Mouse (Mus musculus) lung, adult 2 months (tissue): ENCODE measurements around the gene Shroom3. TPM values are rescaled to one million over a fixed set of nuclear protein-coding genes. Genes with fewer than 3 reads are reported as not detected.

Experiments
- DNase-seq: peaks from one replicate; pipeline ENCODE4 v3.0.0; 2022
- H3K4me1 ChIP-seq: fragments of 200-500 bp; 2 replicates; pipeline ENCODE4 v1.6.1; 2011; ENCODE audit warnings: low read length; ENCODE audit not compliant: control insufficient read depth, insufficient read depth
- H3K4me3 ChIP-seq: fragments of 200-500 bp; replicated peaks from 2 replicates; pipeline ENCODE3; 2011; ENCODE audit warnings: low read depth, mild to moderate bottlenecking, control low read depth, low read length; ENCODE audit errors: extremely low read depth
- CTCF ChIP-seq: fragments of 200-500 bp; IDR thresholded peaks from 2 replicates; pipeline ENCODE4 v1.5.1; 2011; ENCODE audit warnings: mild to moderate bottlenecking, low read length, control low read depth; ENCODE audit not compliant: insufficient read depth
- POLR2A ChIP-seq: fragments of 200-500 bp; IDR thresholded peaks from 2 replicates; pipeline ENCODE4 v1.6.1; 2011; ENCODE audit warnings: low read depth, mild to moderate bottlenecking, control low read depth, low read length, borderline replicate concordance; ENCODE audit errors: extremely low read depth
- WGBS: fragments of 180-500 bp; shearing (Covaris S2); methylation state at CpG from one replicate; pipeline ENCODE4 v1.1.7; 2018; 5-methylcytosine and 5-hydroxymethylcytosine counted together
- polyA plus RNA-seq: library from polyadenylated mRNA; depleted of rRNA; stranded (reverse); fragments of >200 nt; gene quantifications from 2 replicates; pipeline ENCODE4 v1.2.3, GENCODE M21; 2012

Gene Shroom3
- polyA plus RNA-seq, 1 experiment = 63.6 TPM

DNA sequence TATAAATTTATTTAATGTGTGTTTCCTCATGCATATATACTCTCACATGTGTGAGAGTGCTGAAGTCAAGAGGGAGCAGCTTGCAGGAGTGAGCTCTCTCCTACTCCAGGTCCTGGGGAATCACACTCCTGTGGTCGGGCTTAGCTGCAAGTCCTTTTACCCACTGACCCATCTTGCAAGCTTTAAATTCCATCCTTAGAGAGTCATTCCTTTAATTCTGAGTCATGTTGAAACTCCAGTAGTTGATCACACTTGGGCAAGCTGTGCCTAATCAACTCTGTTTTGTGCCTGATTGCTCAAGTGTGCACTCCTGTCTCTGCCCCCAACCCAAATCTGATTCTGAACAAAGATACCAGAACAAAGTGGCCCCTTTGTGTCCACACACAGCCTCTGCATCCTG is 301.5 kb downstream of the Shroom3 start:
- DNase-seq = no peak
- TF ChIP-seq CTCF (no peak), POLR2A (no peak)
- Histone ChIP-seq H3K4me1 (no peaks in the 10 kb centered on the region), H3K4me3 (no peak overlapping the region)
- 38% methylated on average over 1 of the region's 1 CpGs for whole genome bisulfite sequencing

DNA sequence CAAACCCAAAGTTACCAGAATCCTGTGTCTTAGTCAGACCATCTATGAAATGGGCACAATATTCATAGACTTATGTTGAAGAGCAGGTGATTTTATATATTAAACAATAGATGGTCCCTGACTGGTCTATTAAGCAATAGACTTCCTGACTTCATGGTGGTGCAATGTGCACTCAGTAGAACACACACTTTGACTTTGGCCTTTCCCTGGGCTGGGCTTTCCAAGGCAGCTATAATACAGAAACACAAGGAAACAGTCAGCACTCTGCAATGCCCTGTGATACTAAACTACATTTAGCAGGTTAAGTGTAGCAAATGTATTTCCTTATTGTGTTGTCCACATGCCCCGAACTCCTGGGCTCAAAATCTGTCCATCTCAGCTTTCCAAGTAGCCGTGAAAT is 302.2 kb downstream of the Shroom3 start:
- TF ChIP-seq CTCF = no peak
- no peak for TF ChIP-seq POLR2A
- 88% methylated on average over 2 of the region's 2 CpGs for WGBS
- no peak for DNase-seq

GRCm38 (mm10) chr5:92986651-92987610 is 303.7 kb downstream of the Shroom3 start:
- TF ChIP-seq POLR2A (no peak), CTCF (no peak)
- 91% methylated on average over 22 of the region's 22 CpGs for WGBS
- H3K4me3 ChIP-seq = no peak overlapping the region

More for the DNA sequence above, 302.2 kb downstream of the Shroom3 start:
- H3K4me1 ChIP-seq = no peaks in the 10 kb centered on the region
- no peak overlapping the region for H3K4me3 ChIP-seq

DNA sequence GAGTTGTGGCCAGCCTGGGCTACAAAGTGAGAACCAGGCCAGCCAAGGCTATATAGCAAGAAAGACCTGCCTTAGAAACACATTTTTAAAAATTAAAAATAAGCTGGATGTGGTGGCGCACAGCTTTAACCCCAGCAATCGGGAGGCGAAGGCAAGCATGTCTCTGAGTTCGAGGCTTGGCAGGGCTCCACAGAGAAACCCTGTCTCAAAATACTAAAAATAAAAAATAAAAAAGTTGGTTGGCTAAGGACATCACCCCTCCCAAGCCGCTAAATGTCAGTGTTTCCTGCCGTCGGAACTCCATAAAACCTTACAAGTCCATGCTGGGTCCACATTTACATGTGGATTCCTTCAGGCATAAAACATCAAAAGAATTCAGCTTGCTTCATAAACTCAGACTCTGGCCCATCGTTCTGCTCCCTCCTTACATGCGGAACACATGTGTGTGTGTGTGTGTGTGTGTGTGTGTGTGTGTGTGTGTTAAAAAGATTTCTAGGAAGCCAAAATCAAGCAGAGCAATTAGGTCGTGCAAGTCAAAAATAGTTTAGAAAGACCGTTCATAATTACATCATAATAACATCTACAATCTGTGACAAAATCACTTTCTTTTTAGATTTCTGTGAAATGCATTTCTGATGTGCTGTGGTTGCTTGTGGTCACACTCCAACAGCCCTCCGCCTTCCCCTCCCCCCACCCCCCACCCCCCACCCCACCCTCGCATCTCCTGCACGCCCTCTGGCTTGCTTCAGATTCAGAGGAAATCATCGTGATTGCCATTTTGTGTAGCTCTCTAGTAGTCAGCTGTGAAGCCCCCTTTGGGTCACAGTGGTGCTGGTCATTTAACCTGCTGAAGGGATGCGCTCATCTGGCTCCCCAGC is 304.9 kb downstream of the Shroom3 start:
- TF ChIP-seq POLR2A (no peak), CTCF (no peak)
- WGBS = 55% methylated on average over 16 of the region's 16 CpGs
- Histone ChIP-seq H3K4me3 (no peak overlapping the region), H3K4me1 (no peaks in the 10 kb centered on the region)
- DNase-seq = no peak

More at GRCm38 (mm10) chr5:92986651-92987610, 303.7 kb downstream of the Shroom3 start:
- no peak for DNase-seq
- H3K4me1 ChIP-seq = no peaks in the 10 kb centered on the region

GRCm38 (mm10) chr5:92988769-92989356 is 305.6 kb downstream of the Shroom3 start:
- Histone ChIP-seq H3K4me3 (no peak overlapping the region), H3K4me1 (no peaks in the 10 kb centered on the region)
- TF ChIP-seq POLR2A = no peak
- TF ChIP-seq CTCF = no peak
- WGBS = 53% methylated on average over 15 of the region's 15 CpGs
- DNase-seq = no peak

- no peak for DNase-seq
- TF ChIP-seq POLR2A = no peak
- no peak for TF ChIP-seq CTCF
- no peak overlapping the region for H3K4me3 ChIP-seq
- H3K4me1 ChIP-seq = no peaks in the 10 kb centered on the region
- WGBS = 69% methylated on average over 3 of the region's 3 CpGs
These were observed 308.9 kb downstream of the Shroom3 start for GRCm38 (mm10) chr5:92992106-92992505.

DNA sequence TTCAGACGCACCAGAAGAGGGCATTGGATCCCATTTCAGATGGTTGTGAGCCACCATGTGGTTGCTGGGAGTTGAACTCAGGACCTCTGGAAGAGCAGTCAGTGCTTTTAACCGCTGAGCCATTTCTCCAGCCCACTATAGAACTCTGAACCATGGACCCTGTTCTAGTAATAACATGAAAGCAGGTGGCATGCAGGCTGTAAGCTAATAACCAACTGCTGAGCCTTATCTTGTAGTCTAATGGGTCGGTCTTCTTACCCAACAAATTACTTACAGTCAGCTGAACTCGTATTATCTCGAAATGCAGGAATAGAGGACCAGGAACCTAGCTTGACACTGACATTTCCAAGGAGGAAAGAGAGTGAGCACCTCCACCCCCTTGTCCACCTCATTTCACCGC is 311.1 kb downstream of the Shroom3 start:
- Histone ChIP-seq H3K4me1 (no peaks in the 10 kb centered on the region), H3K4me3 (no peak overlapping the region)
- TF ChIP-seq CTCF = no peak
- no peak for TF ChIP-seq POLR2A
- 88% methylated on average over 6 of the region's 6 CpGs for WGBS
- no peak for DNase-seq

DNA sequence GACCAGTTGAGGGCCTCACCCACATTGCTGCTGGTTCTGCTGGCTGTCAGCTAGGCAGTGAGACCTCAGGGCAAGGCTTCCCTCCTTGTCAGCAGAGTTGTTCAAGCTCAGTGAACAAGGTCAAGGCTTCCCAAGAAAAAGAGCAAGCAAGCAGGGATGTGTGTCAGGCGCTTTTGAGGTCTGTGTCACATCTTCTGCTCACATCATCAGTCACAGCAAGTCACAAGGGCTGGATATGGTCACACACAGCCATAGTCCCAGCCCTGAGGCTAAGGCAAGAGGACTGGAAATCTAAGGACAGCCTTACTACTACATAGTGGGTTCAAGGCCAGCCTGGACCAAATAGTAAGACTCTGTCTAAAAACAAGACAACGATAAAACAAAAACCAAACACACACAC is 311.6 kb downstream of the Shroom3 start:
- 81% methylated on average over 2 of the region's 2 CpGs for WGBS
- no peaks in the 10 kb centered on the region for H3K4me1 ChIP-seq
- no peak overlapping the region for H3K4me3 ChIP-seq
- TF ChIP-seq POLR2A (no peak), CTCF (no peak)
- DNase-seq = no peak
